Mouse (Mus musculus) liver, embryonic 14.5 days (tissue): ENCODE results near the gene 1700021F07Rik.

Experiments
- CTCF ChIP-seq: IDR thresholded peaks from 2 replicates; pipeline ENCODE4 v1.5.1; 2016; ENCODE audit warnings: antibody characterized with exemption, low read depth, control low read depth
- EP300 ChIP-seq: IDR thresholded peaks from 2 replicates; pipeline ENCODE4 v1.6.1; 2016; ENCODE audit warnings: antibody characterized with exemption, low read depth

DNA sequence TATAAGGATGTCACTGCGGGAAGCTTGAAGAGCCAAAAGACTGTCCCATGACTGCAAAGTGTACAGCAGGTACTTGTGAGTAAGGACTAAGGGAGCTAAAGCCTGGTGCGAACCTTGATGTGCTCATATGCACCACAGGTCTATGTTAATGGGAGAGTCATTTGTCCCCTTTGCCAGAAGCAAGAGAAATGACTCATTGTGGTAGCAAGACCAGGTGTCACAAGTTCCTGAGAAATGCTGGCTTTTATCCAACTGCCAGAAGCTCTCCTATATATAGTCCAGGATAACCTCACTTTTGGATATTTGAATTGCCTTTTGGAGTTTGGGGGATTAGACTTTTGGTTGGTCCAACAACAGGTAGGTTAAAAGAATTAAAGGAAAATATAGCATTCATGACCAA is 22.8 kb upstream of the 1700021F07Rik start:
- TF ChIP-seq CTCF (no peak), EP300 (no peak)
